Mouse (Mus musculus): ENCODE measurements at regions not wholly inside any gene's neighbourhood (a gene's known extent, or its start where the extent isn't known, plus 50 kb on each side); places are given as distances from the start of the nearest gene placed in this dataset.

DNA sequence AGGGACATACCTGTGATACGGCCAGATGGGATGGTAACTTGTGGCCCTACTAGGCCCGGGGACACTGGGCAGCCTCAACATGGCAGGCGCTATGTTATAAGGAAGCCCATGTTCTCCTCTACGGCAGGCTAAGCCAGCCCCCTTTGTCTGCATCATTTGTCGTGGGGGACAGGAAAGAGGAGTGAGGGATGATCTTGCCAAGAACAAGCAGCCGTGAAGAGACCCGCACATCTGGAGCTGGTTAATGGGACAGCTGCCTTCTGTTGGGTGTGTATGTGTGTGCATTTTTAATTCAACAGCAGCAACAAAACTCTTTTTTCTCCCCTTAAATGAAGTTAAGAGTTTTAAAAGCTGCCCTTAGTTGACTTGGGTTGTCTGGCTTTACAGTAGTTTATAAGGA lies 106.4 kb upstream of the Gm14444 start:
- TF ChIP-seq CTCF (IDR thresholded peaks at IDR 0.05; ENCODE audit: low read depth), result no peak
- TF ChIP-seq EP300 (IDR thresholded peaks at IDR 0.05; ENCODE audit: low read depth), result no peak

Data from heart, postnatal 0 days (tissue).